Mouse (Mus musculus): ENCODE data around the gene Gm44965. TPM values are rescaled to one million over a fixed set of nuclear protein-coding genes. Genes with fewer than 3 reads are reported as not detected.
A peak's percentile ranks its signal among the peaks of the same experiment; 100 is the strongest.

Gm44965 gene
- not detected in 2 replicates for total RNA-seq (2014; rRNA removed)
- 0.75 and 1.7 TPM in 2 replicates for polyA plus RNA-seq (2015; fragmentation: Nextera tagmentation; extraction: Ambion mirVana)

DNA sequence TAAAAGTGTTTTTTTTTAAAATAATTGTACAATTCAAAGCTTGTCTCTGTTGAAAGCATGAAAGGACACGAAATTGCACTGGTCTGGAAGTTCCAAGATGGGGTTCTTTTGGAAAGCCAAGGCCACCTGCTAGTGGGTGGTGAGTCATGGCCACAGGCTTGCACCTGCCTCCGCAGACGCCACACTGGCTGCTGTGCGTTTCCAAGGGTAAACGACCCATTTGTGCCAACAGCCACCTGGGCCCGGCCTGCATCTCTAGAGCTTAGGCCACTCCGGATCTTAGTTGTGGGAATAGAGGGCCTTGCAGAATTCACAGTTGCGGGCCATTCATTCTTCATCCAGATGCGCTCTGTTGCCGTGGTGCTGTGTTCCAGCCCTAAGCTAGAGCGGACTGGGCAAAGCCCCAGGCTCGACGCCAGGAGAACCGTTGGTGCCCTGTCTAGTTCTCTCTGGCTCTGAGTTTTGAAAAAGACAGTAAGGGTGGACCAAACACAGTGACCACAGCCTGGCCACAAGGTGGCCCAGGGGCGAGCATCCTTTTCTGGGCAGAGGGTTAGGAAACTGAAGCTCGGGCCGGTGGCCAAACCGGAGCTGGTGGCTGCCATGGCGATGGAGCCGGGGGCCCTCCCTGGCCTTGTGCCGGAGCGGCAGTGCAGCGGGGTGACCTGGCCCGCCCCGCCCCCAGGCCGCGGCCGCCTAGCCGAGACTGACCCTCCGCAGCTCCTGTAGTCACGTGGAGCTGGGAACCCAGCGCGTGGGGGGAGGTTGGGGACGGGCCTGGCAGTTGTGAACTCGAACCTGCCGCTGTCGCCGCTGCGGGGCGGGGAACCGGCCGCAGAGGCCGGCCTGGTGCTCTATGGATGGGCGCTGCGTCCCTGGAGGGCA lies at the start of gene Gm44965, which contains the start of gene Repin1:
Gm44965 (plus strand) TSS at position 784 of the 885 bp plus-strand sequence.
Repin1 (plus strand) TSS at position 726 of the 885 bp plus-strand sequence.
- ATAC-seq (ENCODE audit: low FRiP score) (peak; percentile 94), DNase-seq (ENCODE audit: low spot score) (peak; percentile 95)
- H3K9me3 ChIP-seq (ENCODE audit: low read length) = peaks cover 13% of the 10 kb centered on the region; the same call in 1 of the 2 replicates
- H3K36me3 ChIP-seq (ENCODE audit: insufficient read depth, low read length) = peaks cover 28% of the 10 kb centered on the region
- TF ChIP-seq CTCF (IDR thresholded peaks at IDR 0.05) = peak; percentile 67
- peaks cover 13% of the 10 kb centered on the region for H3K4me1 ChIP-seq (ENCODE audit: insufficient read depth, low read length)
- peak within 1 kb of the TSS; percentile 67 for H3K9ac ChIP-seq (replicated peaks; ENCODE audit: low read length, poor library complexity, severe bottlenecking)
- H3K4me3 ChIP-seq (ENCODE audit: low read depth, low read length) = peak within 1 kb of the TSS; percentile 62
- H3K4me2 ChIP-seq (ENCODE audit: low read depth, low read length, poor library complexity, severe bottlenecking) = peak within 1 kb of the TSS; percentile 69
- WGBS = 3% methylated on average over 42 of the region's 45 CpGs
- H3K27me3 ChIP-seq (ENCODE audit: insufficient read depth, low read length) = no peaks in the 10 kb centered on the region
- peak within 1 kb of the TSS; percentile 96 for H3K27ac ChIP-seq (ENCODE audit: low read depth, low read length)

DNA sequence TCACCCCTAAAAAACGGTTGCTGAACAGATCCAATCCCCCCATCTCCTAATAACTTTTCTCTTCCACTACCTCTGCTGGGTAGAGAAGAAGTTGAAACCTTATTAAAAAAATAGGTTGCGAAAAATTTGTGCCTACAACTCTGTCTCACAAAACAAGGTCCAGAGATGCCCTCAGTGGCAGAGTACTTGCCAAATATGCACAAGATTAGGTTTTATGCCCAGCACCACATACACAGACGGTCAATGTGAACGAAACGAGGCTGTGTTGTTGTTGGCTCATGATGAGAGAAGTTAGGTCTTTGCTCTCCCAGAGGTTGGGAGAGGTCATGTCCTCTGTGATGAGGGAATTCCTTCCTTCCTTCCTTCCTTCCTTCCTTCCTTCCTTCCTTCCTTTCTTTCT lies 48.5 kb upstream of the Gm44965 start:
- H3K27ac ChIP-seq (ENCODE audit: low read depth, low read length) = no peak overlapping the region
- TF ChIP-seq CTCF (IDR thresholded peaks at IDR 0.05) = no peak
- H3K4me3 ChIP-seq (ENCODE audit: low read depth, low read length) = no peak overlapping the region
- WGBS = 85% methylated on average over 5 of the region's 5 CpGs
- no peaks in the 10 kb centered on the region for H3K4me1 ChIP-seq (ENCODE audit: insufficient read depth, low read length)
- H3K27me3 ChIP-seq (ENCODE audit: insufficient read depth, low read length) = no peaks in the 10 kb centered on the region
- no peak for DNase-seq (ENCODE audit: low spot score)
- no peak overlapping the region for H3K4me2 ChIP-seq (ENCODE audit: low read depth, low read length, poor library complexity, severe bottlenecking)
- no peak overlapping the region for H3K9ac ChIP-seq (replicated peaks; ENCODE audit: low read length, poor library complexity, severe bottlenecking)
- ATAC-seq (ENCODE audit: low FRiP score) = no peak
- peaks cover 20% of the 10 kb centered on the region for H3K36me3 ChIP-seq (ENCODE audit: insufficient read depth, low read length)
- H3K9me3 ChIP-seq (ENCODE audit: low read length) = no peaks in the 10 kb centered on the region

- no peaks in the 10 kb centered on the region for H3K9me3 ChIP-seq (ENCODE audit: low read length)
- ATAC-seq (ENCODE audit: low FRiP score) = 0 out of 2 replicates have a peak, but pooled peaks have one; percentile 29
- 58% methylated on average over 1 of the region's 1 CpGs for WGBS
Measured at GRCm38 (mm10) chr6:48546271-48546670, 47.5 kb upstream of the Gm44965 start.

DNA sequence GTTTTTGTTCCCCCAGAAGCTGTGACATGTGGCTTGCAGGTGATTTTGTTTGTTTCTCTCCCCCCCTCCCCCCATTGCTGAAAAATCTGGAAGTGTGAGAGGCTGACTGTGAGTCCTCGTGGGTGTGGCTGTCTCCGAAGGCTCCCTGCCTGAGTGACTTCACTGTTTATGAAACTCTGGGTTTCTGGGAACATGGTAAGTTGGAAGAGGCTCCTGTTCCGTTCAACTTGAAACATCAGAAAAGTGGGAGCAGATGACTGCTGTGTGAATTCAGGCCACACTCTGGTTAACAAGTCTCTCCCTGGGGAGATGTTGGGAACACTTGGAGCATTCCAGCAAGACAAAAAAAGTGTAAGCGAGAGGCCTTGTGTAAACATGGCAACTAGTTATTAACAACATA lies 46.9 kb upstream of the Gm44965 start:
- no peaks in the 10 kb centered on the region for H3K27me3 ChIP-seq (ENCODE audit: insufficient read depth, low read length)
- no peaks in the 10 kb centered on the region for H3K9me3 ChIP-seq (ENCODE audit: low read length)
- H3K4me1 ChIP-seq (ENCODE audit: insufficient read depth, low read length) = no peaks in the 10 kb centered on the region
- ATAC-seq (ENCODE audit: low FRiP score) = no peak
- WGBS = 73% methylated on average over 4 of the region's 4 CpGs
- H3K4me2 ChIP-seq (ENCODE audit: low read depth, low read length, poor library complexity, severe bottlenecking) = no peak overlapping the region
- H3K27ac ChIP-seq (ENCODE audit: low read depth, low read length) = no peak overlapping the region
- no peak for TF ChIP-seq CTCF (IDR thresholded peaks at IDR 0.05)
- peaks cover 6% of the 10 kb centered on the region for H3K36me3 ChIP-seq (ENCODE audit: insufficient read depth, low read length)
- no peak overlapping the region for H3K9ac ChIP-seq (replicated peaks; ENCODE audit: low read length, poor library complexity, severe bottlenecking)
- no peak overlapping the region for H3K4me3 ChIP-seq (ENCODE audit: low read depth, low read length)
- DNase-seq (ENCODE audit: low spot score) = no peak

More at GRCm38 (mm10) chr6:48546271-48546670, 47.5 kb upstream of the Gm44965 start:
- H3K4me3 ChIP-seq (ENCODE audit: low read depth, low read length) = no peak overlapping the region
- H3K36me3 ChIP-seq (ENCODE audit: insufficient read depth, low read length) = peaks cover 12% of the 10 kb centered on the region
- H3K4me1 ChIP-seq (ENCODE audit: insufficient read depth, low read length) = no peaks in the 10 kb centered on the region
- no peak overlapping the region for H3K9ac ChIP-seq (replicated peaks; ENCODE audit: low read length, poor library complexity, severe bottlenecking)
- no peak overlapping the region for H3K4me2 ChIP-seq (ENCODE audit: low read depth, low read length, poor library complexity, severe bottlenecking)
- peak; percentile 79 for TF ChIP-seq CTCF (IDR thresholded peaks at IDR 0.05)
- H3K27me3 ChIP-seq (ENCODE audit: insufficient read depth, low read length) = no peaks in the 10 kb centered on the region
- peak; percentile 63 for DNase-seq (ENCODE audit: low spot score)
- H3K27ac ChIP-seq (ENCODE audit: low read depth, low read length) = no peak overlapping the region

DNA sequence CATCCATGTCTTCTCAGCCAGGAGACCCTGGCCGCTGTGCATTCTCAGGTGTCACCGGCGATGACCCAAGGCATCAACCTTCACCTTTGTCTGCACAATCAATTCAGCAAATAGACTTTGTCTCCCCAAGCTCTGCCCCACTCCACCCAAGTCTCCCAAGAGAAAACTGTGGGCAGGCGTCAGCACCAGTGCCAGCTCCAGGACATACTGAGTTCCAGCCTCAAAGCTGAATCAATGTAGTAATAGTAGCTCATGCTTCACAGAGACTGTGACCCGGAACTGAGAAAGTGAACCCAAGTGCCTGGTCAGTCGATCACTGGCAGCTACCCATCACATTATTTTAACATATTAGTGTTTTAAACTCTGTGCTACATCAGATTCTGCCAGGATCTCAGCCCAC lies 45.4 kb upstream of the Gm44965 start:
- Histone ChIP-seq H3K9ac (replicated peaks; ENCODE audit: low read length, poor library complexity, severe bottlenecking) (no peak overlapping the region), H3K27ac (ENCODE audit: low read depth, low read length) (no peak overlapping the region), H3K4me1 (ENCODE audit: insufficient read depth, low read length) (no peaks in the 10 kb centered on the region), H3K27me3 (ENCODE audit: insufficient read depth, low read length) (no peaks in the 10 kb centered on the region), H3K9me3 (ENCODE audit: low read length) (no peaks in the 10 kb centered on the region), H3K4me3 (ENCODE audit: low read depth, low read length) (no peak overlapping the region), H3K36me3 (ENCODE audit: insufficient read depth, low read length) (no peaks in the 10 kb centered on the region), H3K4me2 (ENCODE audit: low read depth, low read length, poor library complexity, severe bottlenecking) (no peak overlapping the region)
- DNase-seq (ENCODE audit: low spot score) (no peak), ATAC-seq (ENCODE audit: low FRiP score) (no peak)
- WGBS = 87% methylated on average over 6 of the region's 6 CpGs
- TF ChIP-seq CTCF (IDR thresholded peaks at IDR 0.05) = no peak

- WGBS = 74% methylated on average over 4 of the region's 4 CpGs
- Histone ChIP-seq H3K36me3 (ENCODE audit: insufficient read depth, low read length) (no peaks in the 10 kb centered on the region), H3K9me3 (ENCODE audit: low read length) (no peaks in the 10 kb centered on the region), H3K4me1 (ENCODE audit: insufficient read depth, low read length) (peaks cover 11% of the 10 kb centered on the region; the same call in 1 of the 2 replicates), H3K4me3 (ENCODE audit: low read depth, low read length) (no peak overlapping the region), H3K9ac (replicated peaks; ENCODE audit: low read length, poor library complexity, severe bottlenecking) (no peak overlapping the region), H3K4me2 (ENCODE audit: low read depth, low read length, poor library complexity, severe bottlenecking) (no peak overlapping the region), H3K27me3 (ENCODE audit: insufficient read depth, low read length) (no peaks in the 10 kb centered on the region), H3K27ac (ENCODE audit: low read depth, low read length) (no peak overlapping the region)
- no peak for TF ChIP-seq CTCF (IDR thresholded peaks at IDR 0.05)
- DNase-seq (ENCODE audit: low spot score) (no peak), ATAC-seq (ENCODE audit: low FRiP score) (no peak)
Measured at GRCm38 (mm10) chr6:48552918-48553317, 40.8 kb upstream of the Gm44965 start.
